Mouse (Mus musculus) left cerebral cortex, postnatal 25 days (tissue): ENCODE measurements at regions not wholly inside any gene's neighbourhood (a gene's known extent, or its start where the extent isn't known, plus 50 kb on each side); places are given as distances from the start of the nearest gene placed in this dataset.

Experiments
- DNase-seq, 2 experiments: peaks; one replicate each; pipeline ENCODE4 v3.0.0; 2022; ENCODE audit warnings: low spot score in 2 of 2, mixed read lengths in 1 of 2
- intact Hi-C: fragments of 180-260 bp; cut with DNase I; formaldehyde crosslinking; loops from one replicate; pipeline ENCODE4 v1.15.1; 2025

GRCm38 (mm10) chr11:112412434-112412833 lies 369.6 kb upstream of the Sox9 start:
- intact Hi-C loops, result no loop called here

GRCm38 (mm10) chr11:112442639-112443038 lies 339.4 kb upstream of the Sox9 start:
- DNase-seq, result no peak
- intact Hi-C loops, result no loop called here

More at GRCm38 (mm10) chr11:112412434-112412833, 369.6 kb upstream of the Sox9 start:
- no peak for DNase-seq

GRCm38 (mm10) chr11:112443890-112444289 lies 338.1 kb upstream of the Sox9 start:
- intact Hi-C loops, result no loop called here
- DNase-seq, result peak in 1 of 2 experiments; percentile 44

- intact Hi-C loops, result no loop called here
- DNase-seq, result no peak
Measured at GRCm38 (mm10) chr11:112449632-112450031, 332.4 kb upstream of the Sox9 start.

- intact Hi-C loops, result no loop called here
- DNase-seq, result no peak
Measured at GRCm38 (mm10) chr11:112450227-112450626, 331.8 kb upstream of the Sox9 start.

GRCm38 (mm10) chr11:112458075-112458474 lies 323.9 kb upstream of the Sox9 start:
- intact Hi-C loops, result no loop called here
- DNase-seq, result peak in 1 of 2 experiments; percentile 57

GRCm38 (mm10) chr11:112463121-112463520 lies 318.9 kb upstream of the Sox9 start:
- intact Hi-C loops, result no loop called here
- peak in 1 of 2 experiments; percentile 64 for DNase-seq

GRCm38 (mm10) chr11:112464386-112464785 lies 317.6 kb upstream of the Sox9 start:
- DNase-seq, result no peak
- intact Hi-C loops, result no loop called here

- intact Hi-C loops, result loop anchor here (2.0 kb wide), 1 partner anchor 172 kb away; no protein-coding TSS in a partner anchor
- peak; percentile 61 to 96 for DNase-seq
Measured at GRCm38 (mm10) chr11:112470336-112470735, 311.7 kb upstream of the Sox9 start.

GRCm38 (mm10) chr11:112473237-112473636 lies 308.8 kb upstream of the Sox9 start:
- intact Hi-C loops, result no loop called here
- no peak for DNase-seq

- intact Hi-C loops, result no loop called here
- no peak for DNase-seq
Measured at GRCm38 (mm10) chr11:112473681-112474080, 308.3 kb upstream of the Sox9 start.

- DNase-seq, result no peak
- intact Hi-C loops, result no loop called here
Measured at GRCm38 (mm10) chr11:112480360-112480759, 301.7 kb upstream of the Sox9 start.

- intact Hi-C loops, result no loop called here
- peak in 1 of 2 experiments; percentile 53 for DNase-seq
Measured at GRCm38 (mm10) chr11:112501781-112502180, 280.2 kb upstream of the Sox9 start.

GRCm38 (mm10) chr11:112519076-112519475 lies 262.9 kb upstream of the Sox9 start:
- DNase-seq, result no peak
- intact Hi-C loops, result no loop called here

GRCm38 (mm10) chr11:112524983-112525382 lies 257.0 kb upstream of the Sox9 start:
- intact Hi-C loops, result no loop called here
- no peak for DNase-seq

GRCm38 (mm10) chr11:112542573-112542972 lies 239.5 kb upstream of the Sox9 start:
- intact Hi-C loops, result no loop called here
- no peak for DNase-seq

GRCm38 (mm10) chr11:112543473-112543872 lies 238.6 kb upstream of the Sox9 start:
- DNase-seq, result no peak
- intact Hi-C loops, result no loop called here

- no peak for DNase-seq
- intact Hi-C loops, result no loop called here
Measured at GRCm38 (mm10) chr11:112545231-112546010, 236.6 kb upstream of the Sox9 start.

GRCm38 (mm10) chr11:112546162-112546561 lies 235.9 kb upstream of the Sox9 start:
- DNase-seq, result no peak
- intact Hi-C loops, result no loop called here

- DNase-seq, result no peak
- intact Hi-C loops, result no loop called here
Measured at GRCm38 (mm10) chr11:112552838-112553237, 229.2 kb upstream of the Sox9 start.

GRCm38 (mm10) chr11:112563027-112563426 lies 219.0 kb upstream of the Sox9 start:
- intact Hi-C loops, result no loop called here

More at GRCm38 (mm10) chr11:112563027-112563426, 219.0 kb upstream of the Sox9 start:
- no peak for DNase-seq
